Mouse (Mus musculus) liver, adult 2 months (tissue): ENCODE results near the gene Marveld1.

ENCODE experiments used
- CTCF ChIP-seq: fragments of 200-500 bp; IDR thresholded peaks from 2 replicates; pipeline ENCODE4 v1.5.1; 2011; ENCODE audit warnings: low read depth, low read length, control low read depth
- POLR2A ChIP-seq: fragments of 200-500 bp; IDR thresholded peaks from 2 replicates; pipeline ENCODE4 v1.6.1; 2011; ENCODE audit warnings: low read length, control low read depth; ENCODE audit not compliant: insufficient read depth; ENCODE audit errors: extremely low read depth

- TF ChIP-seq POLR2A (peak; percentile 76), CTCF (no peak)
These were observed 23.1 kb downstream of the Marveld1 start for GRCm38 (mm10) chr19:42170025-42170969.
